Mouse (Mus musculus): ENCODE measurements at regions not wholly inside any gene's neighbourhood (a gene's known extent, or its start where the extent isn't known, plus 50 kb on each side); places are given as distances from the start of the nearest gene placed in this dataset.
"Not testable (repeated sequence)": the region's sequence is repeated elsewhere in the genome, so short reads cannot be mapped to it uniquely, and the experiment has no call there.

DNA sequence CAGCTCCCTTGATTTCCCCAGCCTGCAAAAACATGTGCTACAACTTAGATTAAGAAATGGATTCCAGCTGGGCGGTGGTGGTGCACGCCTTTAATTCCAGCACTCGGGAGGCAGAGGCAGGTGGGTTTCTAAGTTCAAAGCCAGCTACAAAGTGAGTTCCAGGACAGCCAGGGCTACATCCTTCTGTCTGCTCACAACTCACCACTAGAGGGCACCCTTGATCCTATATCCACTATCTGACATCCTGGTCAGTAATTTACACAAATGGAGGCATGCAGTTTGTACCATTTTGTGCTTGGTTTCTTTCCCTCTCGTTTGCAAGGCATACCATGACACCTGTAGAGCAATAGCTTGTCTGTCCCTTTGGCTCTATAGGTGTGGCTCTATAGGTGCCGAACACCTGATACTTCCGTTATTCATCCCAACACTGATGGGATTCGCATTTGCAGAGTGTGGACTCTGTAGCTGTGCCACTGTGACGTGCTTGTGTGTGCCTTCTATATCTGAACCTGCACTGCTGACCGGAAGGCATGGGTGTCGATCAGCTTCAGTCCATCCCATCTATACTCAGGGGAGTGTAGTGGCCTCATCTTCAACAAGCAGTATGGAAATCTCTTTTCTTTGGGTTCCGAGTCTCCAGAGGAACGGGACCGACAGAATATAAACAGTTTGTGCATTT lies 108.4 kb upstream of the Spata13 start:
- DNase-seq (ENCODE audit: low spot score in 2 of 2), result peak in 1 of 2 experiments; percentile 43

DNA sequence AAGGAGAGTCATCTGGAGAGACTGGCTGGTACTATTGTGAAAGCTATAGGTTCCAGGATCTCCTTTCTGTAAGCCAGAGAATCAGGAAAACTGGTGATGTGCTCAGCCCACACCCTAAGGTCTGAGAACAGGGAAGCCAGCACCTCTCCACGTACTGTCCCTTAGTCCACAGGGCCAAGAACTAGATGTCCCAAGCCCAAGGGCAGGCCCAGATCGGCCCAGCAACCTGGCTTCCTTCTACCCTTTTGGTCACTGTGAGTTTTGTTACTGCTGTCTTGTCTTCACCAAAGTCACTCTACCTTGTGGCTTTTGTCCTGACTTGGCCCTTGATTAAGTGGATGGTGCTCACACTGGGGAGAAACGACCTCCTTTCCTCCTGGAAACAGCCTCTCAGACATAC lies 107.8 kb upstream of the Spata13 start:
- DNase-seq (ENCODE audit: low spot score in 2 of 2), result no peak

DNA sequence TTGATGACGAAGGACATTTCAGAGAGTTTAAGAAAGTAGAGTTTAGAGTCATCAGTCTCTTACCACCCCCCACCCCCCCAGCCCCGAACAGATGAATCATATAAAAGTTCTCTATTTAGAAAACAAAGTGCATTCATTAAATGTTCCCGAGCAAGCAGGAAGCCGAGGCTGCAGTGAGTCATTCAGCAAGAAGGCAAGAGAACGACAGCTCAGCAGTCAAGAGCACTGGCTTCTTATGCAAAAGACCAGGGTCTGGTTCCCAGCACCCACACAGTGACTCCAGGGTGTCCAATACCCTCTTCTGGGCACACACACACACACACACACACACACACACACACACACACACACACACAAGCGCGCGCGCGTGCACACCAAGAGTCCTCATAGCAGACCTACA lies 107.0 kb upstream of the Spata13 start:
- no peak for DNase-seq (ENCODE audit: low spot score in 2 of 2)

DNA sequence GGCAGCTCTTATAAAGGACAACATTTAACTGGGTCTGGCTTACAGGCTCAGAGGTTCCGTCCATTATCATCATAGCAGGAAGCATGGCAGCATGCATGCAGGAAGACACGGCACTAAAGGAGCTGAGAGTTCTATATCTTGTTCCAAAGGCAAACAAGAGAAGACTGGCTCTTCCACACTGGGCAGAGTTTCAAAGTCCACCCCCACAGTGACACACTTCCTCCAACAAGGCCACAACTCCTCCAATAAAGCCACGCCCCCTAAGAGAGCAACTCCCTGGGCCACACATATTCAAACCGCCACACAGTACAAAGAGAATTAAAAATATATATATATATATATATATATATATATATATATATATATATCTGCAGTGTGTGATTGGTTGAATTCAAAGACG lies 105.8 kb upstream of the Spata13 start:
- no peak for DNase-seq (ENCODE audit: low spot score in 2 of 2)

DNA sequence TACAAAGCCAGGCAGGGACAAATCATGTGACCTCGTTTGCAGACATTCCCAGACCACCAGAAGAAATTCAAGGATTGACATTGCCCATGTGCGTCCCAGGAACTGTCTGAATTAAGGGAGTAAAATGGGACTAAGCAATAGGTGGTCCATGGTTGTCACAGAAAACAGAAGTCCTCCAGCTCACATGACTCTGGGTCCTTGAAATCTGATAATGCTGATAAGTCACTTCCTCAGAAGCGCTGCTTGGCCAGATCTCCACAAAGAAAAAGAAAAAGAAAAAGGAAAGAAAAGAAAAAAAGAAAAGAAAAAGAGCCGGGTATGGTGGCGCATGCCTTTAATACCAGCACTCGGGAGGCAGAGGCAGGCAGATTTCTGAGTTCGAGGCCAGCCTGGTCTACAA lies 105.3 kb upstream of the Spata13 start:
- no peak for DNase-seq (ENCODE audit: low spot score in 2 of 2)

DNA sequence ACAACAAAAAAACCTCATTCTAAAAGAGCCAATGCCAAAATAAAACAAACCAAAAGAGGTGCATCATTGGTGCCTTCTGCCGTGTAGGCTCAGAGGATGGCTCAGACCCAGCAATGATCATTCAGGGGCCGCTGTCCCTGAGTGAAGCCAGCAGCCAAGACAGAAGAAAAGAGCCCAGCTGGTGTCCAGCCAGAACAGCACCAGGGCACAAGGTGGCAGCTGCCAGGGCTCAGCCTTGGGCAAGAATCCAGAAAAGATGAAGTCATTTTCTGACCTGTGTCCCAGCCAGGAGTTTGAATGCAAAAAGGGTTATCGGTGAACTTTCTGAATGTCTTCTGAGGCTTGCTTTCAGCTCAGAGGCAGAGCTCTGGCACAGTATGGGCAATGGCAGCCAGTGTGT lies 104.8 kb upstream of the Spata13 start:
- peak; percentile 42 to 67 for DNase-seq (ENCODE audit: low spot score in 2 of 2)

DNA sequence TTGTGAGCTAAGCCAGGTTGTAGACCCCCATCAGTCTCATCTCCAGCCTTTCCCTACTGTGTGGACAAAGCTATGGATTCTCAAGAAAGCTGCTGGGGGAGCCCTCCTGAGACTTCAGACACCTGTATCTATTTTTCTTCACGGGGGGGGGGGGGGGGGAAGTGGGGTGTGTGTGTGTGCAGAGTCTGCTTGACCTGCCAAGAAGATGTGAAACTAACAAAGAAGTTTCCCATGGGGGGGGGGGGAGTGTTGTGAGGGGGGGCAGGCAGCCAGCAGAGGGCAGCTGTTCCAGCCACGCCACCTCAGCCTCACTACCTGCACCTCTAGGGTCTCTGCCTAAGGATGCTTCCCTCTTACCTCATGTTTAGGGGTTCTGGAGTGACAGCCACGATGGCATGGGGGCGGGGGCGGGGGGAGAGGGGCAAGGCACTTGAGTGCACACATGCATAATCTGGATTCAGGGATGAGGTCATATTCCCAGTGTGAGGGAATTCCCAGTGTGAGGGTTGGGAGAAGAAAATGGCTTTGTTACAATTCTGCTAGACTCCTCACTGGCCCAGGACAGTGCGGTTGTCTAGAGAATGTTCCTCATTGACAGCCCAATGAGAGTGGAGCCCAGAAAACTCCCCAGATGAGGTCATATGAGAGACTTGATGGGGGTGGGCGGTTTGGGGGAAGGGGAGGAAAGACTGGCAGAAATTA lies 104.0 kb upstream of the Spata13 start:
- no peak for DNase-seq (ENCODE audit: low spot score in 2 of 2)

DNA sequence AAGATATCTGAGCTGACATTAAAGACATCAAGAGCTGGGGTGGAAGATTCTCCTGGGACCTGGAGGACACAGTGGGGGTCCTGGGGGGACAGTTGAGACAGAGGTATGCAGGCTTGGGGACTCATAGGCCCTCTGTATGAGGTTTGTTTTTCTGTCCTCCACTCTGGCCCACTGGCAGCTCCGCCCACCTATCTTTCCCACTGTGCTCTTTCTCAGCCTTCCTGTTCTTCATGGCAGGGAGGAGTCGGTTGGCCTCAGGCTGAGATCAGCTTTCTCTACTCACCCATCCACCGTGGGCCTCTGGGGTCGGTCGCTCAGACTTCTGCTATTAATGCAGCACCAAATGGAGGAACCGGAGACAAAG lies 103.5 kb upstream of the Spata13 start:
- DNase-seq (ENCODE audit: low spot score in 2 of 2), result no peak

DNA sequence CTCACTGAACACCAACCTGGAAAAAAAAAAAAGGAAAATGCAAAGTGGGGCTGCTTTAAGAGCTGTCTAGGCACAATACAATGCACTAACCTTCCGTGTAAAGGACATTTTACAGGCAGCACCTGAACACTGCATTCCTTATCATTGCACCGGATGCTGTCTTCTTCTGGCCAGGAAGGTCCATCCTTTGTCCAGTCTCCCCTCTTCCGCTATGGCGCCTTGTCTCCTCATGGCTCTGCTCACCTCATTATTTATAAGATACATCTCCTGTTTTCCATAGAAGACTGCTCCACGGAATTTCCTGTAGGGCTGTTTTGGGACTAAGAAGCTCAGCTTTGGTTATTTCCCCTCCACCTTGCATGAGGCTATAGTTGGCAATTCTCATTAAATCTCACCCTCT lies 102.8 kb upstream of the Spata13 start:
- no peak for DNase-seq (ENCODE audit: low spot score in 2 of 2)

DNA sequence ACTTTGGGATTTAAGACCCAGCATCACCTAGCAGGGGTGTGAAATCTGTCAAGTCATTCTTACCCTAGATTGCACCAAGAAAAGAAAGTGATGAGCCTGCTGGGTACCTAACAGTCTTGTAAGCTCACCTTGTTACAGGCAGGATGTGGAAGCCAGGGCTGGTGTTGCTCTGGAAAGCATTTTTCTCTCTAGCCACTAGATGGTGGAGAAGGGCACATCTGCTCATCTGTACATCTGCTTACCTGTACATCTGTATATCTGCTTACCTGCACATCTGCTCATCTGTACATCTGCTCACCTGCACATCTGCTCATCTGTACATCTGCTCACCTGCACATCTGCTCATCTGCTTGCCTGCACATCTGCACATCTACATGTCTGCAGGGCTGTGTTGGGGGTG lies 102.0 kb upstream of the Spata13 start:
- no peak for DNase-seq (ENCODE audit: low spot score in 2 of 2)

DNA sequence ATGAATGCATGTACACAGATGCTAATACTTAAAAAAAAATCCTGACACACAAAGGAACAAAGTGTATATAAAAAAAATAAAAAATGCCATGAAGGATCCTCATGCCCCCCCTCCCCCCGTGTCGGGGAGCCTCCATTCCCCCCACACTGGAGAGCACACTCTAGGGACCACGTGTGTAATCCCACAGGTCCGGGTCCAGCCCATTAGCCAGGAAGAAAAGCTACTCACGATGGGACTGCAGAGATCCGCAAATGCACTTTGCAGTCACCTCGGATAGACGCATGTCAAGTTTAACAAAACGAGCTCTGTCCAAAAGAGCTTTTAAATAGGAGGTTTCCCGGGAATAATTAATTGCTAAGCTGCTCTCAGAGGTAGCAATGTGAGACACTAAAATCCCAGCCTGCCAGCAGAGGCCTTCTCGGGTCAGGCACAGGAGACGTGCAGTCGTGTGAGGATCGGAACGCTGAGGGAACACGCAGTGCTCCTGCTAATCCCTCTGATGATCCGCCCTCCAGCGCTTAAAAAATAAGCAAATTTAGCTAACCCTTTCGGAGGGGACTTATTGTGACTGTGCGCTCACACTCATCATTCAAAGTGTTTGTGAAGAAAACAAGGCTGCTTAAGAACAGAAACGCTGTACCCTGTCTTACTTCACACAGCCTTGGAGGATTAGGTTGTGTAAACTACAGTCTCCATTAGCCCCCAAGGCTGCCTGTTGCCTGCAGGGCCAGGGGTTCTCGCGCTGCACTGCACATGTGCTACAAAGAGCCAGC lies 100.2 kb upstream of the Spata13 start:
- no peak for DNase-seq (ENCODE audit: low spot score in 2 of 2)

DNA sequence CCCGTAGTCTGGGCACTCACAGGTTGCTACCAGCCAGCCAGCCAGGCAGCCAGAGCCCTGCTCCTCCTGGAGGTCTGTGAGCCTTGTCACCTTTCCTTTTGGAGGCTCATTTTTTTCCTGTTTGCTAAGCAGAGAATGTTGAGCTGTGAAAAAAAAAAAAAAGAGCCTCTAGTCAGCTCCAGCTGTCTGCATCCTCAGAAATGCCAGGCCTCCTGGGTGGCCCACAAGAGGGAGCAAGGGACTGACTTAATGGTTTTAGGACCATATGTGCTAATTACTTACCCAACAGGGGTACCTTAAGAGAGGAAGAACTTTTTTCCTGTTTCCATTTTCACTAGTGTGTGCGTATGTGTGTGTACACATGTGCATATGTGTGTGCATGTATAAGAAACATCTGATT lies 94.8 kb upstream of the Spata13 start:
- no peak for DNase-seq (ENCODE audit: low spot score in 2 of 2)

DNA sequence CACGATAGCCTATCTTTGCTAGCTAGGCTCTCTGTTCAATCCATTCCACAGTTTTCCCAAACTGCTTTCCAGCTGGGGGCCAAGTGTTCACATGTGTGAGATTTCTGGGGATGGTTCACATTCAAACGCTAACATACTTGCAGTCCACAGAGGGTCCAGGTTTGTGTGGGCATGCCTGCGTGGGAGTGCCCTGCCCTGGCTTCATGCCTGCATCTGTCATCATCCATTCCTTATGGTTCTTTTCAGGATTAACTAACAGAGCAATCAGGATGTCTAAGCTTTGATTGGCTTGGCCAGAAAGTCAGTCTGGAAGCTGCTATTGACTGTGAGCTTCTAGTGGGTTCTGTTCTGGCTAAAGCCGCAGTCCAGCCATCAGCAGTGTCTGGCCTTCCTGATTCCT lies 93.7 kb upstream of the Spata13 start:
- no peak for DNase-seq (ENCODE audit: low spot score in 2 of 2)

DNA sequence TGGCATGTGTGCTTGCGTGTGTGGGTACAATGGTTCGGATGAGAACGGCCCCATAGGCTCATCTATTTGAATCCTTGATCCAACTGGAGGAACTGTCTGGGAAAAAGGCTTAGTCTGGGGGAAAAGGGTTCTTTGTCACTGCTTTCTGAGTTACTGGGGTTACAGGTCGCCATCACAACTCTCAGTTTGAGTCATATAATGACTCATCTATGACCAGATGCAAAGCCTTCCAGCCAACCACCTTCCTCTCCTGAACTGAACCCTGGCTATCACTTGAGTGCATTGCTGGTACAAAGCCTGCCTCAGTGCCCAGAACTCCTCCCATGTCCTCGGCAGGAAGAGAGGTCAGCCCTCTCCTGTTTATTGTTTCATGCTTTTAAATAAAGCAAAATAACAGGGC lies 92.2 kb upstream of the Spata13 start:
- no peak for DNase-seq (ENCODE audit: low spot score in 2 of 2)

DNA sequence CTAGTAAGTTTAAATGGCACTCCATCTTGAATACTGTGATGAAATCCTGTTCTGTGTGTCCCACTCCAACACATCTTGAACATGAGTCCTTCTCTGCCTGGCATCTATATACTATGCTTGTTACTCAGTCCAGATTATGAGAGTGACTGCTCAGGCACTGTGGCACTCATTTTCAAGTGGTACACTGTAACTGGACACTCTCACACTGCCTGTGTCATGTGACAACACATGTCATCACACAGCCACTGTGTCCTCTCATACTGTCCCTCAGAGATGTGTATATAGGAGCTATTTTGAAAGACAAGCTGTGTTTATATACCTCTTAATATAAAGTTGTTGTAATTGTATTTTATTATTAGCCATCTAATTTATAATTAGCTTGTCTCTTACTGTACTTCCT lies 89.0 kb upstream of the Spata13 start:
- no peak for DNase-seq (ENCODE audit: low spot score in 2 of 2)

DNA sequence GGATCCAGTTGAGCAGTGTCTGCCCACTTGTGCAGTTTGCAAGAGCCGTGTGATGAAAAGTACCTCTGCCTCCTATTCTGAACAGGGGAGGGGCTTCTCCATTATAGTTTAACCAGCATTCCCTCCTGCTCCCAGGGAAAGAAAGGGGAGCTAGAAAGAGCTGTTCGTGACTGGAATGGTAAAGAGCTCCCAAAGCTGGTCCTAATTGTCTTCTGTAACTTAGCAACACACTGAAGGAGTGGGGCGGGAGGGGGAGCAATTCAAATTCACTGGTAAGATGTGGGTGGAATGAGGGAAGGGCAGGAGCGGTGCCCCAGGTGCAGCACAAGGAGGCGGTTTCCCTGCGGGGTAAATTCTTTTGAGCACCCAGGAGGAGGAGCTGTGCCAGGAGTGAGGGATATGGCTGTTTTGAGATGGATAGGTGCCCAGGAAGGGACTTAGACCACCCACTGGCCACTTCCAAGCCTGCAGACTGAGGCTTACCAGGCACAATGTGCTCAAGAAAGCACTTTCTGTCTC lies 79.5 kb upstream of the Spata13 start:
- no peak for DNase-seq (ENCODE audit: low spot score in 2 of 2)

DNA sequence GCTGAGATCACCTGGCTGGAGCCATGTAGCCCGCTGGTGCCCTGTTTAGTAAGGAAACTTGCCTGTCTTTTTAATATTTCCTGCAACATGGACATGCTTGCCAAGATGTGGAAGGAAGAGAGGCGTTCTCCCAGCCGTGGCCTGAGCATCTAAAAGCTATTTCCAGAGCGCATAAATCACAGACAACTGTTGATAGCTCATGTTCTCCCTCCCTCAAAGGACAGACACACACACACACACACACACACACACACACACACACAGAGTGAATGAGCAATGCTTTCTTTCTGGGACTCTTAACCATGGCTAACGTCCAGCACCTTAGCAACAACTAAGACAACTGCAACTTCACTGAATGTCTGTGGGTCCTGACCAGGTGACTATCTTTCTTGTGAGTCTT lies 77.3 kb upstream of the Spata13 start:
- peak in 1 of 2 experiments; percentile 22 for DNase-seq (ENCODE audit: low spot score in 2 of 2)

DNA sequence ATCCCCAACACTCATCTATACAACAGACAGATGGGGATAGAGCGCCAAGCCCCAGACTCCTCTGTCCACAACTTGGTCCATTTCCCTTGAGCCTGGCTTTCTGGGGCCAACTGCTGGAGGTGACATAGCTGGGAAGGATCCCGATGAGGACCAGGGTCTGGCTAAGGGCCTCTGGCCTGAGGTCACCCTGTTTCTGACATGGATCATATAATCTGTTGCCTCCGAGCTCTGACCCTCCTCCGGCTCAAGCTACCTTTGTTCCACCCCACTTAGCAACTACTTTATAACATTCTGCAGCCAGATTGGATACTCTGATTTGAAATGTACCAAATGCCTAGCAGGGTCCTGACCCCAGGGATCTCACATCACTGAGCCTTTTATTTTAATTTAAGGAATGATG lies 76.8 kb upstream of the Spata13 start:
- no peak for DNase-seq (ENCODE audit: low spot score in 2 of 2)

DNA sequence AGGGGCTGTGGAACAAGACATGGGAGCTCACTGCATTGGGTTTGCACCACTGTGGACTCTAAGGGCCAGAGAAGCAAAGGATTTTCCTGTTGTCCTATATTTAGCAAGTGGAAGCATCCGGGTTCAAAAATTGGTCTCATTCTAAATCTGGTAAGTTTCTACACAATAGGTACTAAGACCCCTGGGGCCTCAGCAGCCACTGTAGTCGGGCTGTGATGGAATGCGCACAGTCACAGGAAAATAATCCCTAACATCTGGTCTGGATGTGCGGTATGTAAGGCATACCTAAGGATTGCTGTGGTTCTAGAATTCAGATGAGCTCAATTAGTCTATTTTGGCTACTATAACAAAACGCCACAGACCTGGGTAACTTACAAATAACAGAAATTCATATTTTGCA lies 74.4 kb upstream of the Spata13 start:
- DNase-seq (ENCODE audit: low spot score in 2 of 2), result no peak

DNA sequence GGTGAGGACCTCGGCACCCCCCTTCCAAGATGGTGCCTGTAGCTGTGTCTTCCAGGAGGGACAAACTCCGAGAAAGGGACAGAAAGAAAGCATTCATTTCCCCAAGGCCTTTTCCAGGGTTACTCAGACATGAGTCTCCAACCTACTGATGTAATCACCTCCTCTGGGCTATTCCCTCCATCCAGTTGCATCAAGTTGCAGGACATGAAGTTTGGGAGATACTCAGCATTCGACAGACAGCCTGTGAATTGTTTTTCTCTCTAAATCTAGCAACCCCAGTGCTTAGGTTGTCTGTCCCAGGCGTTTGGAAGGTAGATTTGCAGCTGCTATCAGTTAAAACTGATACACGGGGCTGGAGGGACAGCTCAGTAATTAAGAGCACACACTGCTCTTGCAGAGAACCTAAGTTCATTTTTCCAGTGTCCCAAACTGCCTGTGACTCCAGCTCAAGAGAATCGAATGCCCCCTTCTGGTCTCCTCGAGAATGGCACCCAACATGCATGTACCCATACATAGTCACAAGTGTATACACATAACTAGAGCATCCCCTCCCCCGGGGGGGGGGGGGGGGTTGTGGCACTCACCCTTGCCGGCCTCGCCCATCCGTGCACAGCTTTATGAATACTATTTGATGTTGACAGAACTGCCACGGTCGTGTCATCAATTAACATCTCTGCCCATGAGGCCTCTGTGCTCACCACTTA lies 73.8 kb upstream of the Spata13 start:
- DNase-seq (ENCODE audit: low spot score in 2 of 2), result no peak

DNA sequence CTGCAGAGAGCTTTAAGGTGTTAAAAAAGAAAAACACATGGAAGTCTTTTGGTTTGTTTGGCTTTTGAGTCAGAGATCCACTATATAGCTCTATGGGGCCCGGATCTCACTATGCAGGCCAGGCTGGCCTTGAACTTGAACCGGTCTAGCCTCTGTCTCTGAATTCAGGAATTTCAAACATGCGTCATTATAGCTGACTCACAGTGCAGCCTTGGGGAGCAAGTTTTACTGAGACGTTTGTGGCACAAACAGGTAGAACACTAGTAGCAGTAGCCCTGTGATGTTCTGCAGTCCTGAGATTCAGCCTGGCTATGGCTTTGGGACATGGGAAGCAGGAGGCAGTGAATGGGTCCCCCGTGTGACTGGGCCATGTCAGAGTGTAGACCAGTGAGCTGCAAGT lies 57.5 kb upstream of the Spata13 start:
- no peak for DNase-seq (ENCODE audit: low spot score in 2 of 2)

DNA sequence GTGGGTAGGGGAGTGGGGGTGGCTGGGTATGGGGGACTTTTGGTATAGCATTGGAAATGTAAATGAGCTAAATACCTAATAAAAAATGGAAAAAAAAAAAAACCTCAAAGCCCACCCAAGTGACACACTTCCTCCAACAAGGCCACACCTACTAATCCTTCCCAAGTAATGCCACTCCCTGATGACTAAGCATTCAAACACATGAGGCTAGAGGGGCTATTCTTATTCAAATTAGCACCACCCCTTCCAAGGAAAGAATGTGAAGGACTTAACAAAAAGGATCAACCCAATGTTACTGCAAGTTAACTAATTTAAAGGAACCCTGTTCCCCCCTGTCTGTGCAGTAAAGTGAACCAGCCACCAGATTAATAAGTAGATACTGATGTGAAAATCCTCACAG lies 53.7 kb upstream of the Spata13 start:
- not testable (repeated sequence) for DNase-seq (ENCODE audit: low spot score in 2 of 2)

Measured in adrenal gland, postnatal 4 days (tissue).